Comparison of ENCODE assay signal across 17 mouse cellular contexts in the genomic region with DNA sequence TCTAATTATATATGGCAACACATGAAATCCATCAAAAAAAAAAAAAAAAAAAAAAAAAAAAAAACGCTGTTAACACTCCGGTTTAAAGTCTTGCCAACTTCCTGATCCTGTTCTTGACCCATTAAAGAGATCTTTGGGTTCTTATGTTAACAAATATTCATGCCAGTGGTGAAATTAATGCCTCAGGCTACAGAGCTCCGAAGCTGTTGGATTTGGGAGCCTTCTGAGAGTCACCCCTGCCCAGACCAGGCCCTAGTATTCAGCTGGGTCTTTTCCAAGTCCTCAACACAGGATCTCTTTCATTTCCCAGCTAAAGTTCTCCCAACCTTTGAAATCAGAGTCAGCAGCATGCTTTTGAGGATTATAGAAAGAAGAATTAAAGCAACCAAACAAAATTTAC. TPM values are rescaled to one million over a fixed set of nuclear protein-coding genes. Genes with fewer than 3 reads are reported as not detected.
A peak's percentile ranks its signal among the peaks of the same experiment; 100 is the strongest.
DNase-seq lines count a peak whose midpoint lies in the region; ATAC-seq lines count a peak whose summit lies in the region.
"Had no signal": no experiment of that assay in that cellular context is flagged by ENCODE, and none has a peak within 500 bp of the region (broad histone marks: within the 10 kb centered on the region; RNA-seq: fewer than 3 reads in every experiment).

No protein-coding gene starts in this region.

- ATAC-seq in kidney, embryonic 16.5 days (ENCODE audit: low FRiP score, low TSS enrichment): no peak
- ATAC-seq in neural tube, embryonic 11.5 days (ENCODE audit: insufficient read depth, low FRiP score, low TSS enrichment): no peak
- no peak for ATAC-seq in neural tube, embryonic 15.5 days (ENCODE audit: low FRiP score)
- no peak for ATAC-seq in forebrain, embryonic 16.5 days

- H3K9ac ChIP-seq in kidney, embryonic 16.5 days (replicated peaks; ENCODE audit: low read length): no peak overlapping the region
- H3K9ac ChIP-seq in neural tube, embryonic 11.5 days (ENCODE audit: low read length): no peak overlapping the region
- no peak overlapping the region for H3K9ac ChIP-seq in neural tube, embryonic 15.5 days (replicated peaks)
- H3K9ac ChIP-seq in forebrain, embryonic 16.5 days (replicated peaks; ENCODE audit: low read depth, low read length): no peak overlapping the region
- H3K9ac ChIP-seq: hindbrain, embryonic 12.5 days; intestine, embryonic 15.5 days; liver, embryonic 15.5 days had no signal

- no peak overlapping the region for H3K27ac ChIP-seq in heart, embryonic 10.5 days
- H3K27ac ChIP-seq in kidney, embryonic 16.5 days (ENCODE audit: low read length): peak overlapping the region; percentile 87
- peak overlapping the region; percentile 85; the same call in 1 of the 2 replicates for H3K27ac ChIP-seq in neural tube, embryonic 11.5 days (ENCODE audit: low read depth, low read length)
- H3K27ac ChIP-seq in neural tube, embryonic 15.5 days (replicated peaks): no peak overlapping the region; the same call in 1 of the 2 replicates
- H3K27ac ChIP-seq in forebrain, embryonic 16.5 days (ENCODE audit: low read length): no peak overlapping the region
- H3K27ac ChIP-seq: liver, embryonic 15.5 days had no signal

- DNase-seq in heart, adult 11 months: peak; percentile 83
- no peak for DNase-seq in heart, embryonic 10.5 days (ENCODE audit: low spot score)
- DNase-seq in kidney, adult 18-20 months: no peak
- no peak for DNase-seq in neural tube, embryonic 11.5 days (ENCODE audit: low spot score)
- DNase-seq in gastrocnemius, postnatal 4 days (ENCODE audit: low spot score in 2 of 2): no peak
- DNase-seq: cerebellum, postnatal 10 days; layer of hippocampus, postnatal 36 days; left cerebral cortex, postnatal 4 days had no signal

- WGBS in heart, embryonic 10.5 days: 69% methylated on average over 3 of the region's 3 CpGs
- 45% methylated on average over 3 of the region's 3 CpGs for WGBS in kidney, embryonic 16.5 days
- 55% methylated on average over 3 of the region's 3 CpGs for WGBS in neural tube, embryonic 11.5 days
- WGBS in neural tube, embryonic 15.5 days: 59% methylated on average over 3 of the region's 3 CpGs
- 57% methylated on average over 3 of the region's 3 CpGs for WGBS in forebrain, embryonic 16.5 days

- H3K27me3 ChIP-seq in heart, embryonic 10.5 days (ENCODE audit: insufficient read depth, poor library complexity, severe bottlenecking): peaks cover 16% of the 10 kb centered on the region; the same call in 1 of the 2 replicates
- no peaks in the 10 kb centered on the region for H3K27me3 ChIP-seq in kidney, embryonic 16.5 days (ENCODE audit: insufficient read depth, low read length)
- no peaks in the 10 kb centered on the region for H3K27me3 ChIP-seq in neural tube, embryonic 11.5 days (ENCODE audit: control insufficient read depth, insufficient read depth, low read length)
- H3K27me3 ChIP-seq in neural tube, embryonic 15.5 days (replicated peaks): no peaks in the 10 kb centered on the region
- H3K27me3 ChIP-seq in forebrain, embryonic 16.5 days (replicated peaks; ENCODE audit: control insufficient read depth, insufficient read depth, low read length): peaks cover 3% of the 10 kb centered on the region; the same call in 1 of the 2 replicates
- H3K27me3 ChIP-seq: intestine, embryonic 15.5 days had no signal

- 0 out of 2 replicates have a peak, but pooled peaks cover 2% of the 10 kb centered on the region for H3K36me3 ChIP-seq in heart, embryonic 10.5 days
- H3K36me3 ChIP-seq in kidney, embryonic 16.5 days (ENCODE audit: insufficient read depth, low read length): peaks cover 3% of the 10 kb centered on the region; the same call in 1 of the 2 replicates
- 0 out of 2 replicates have a peak, but pooled peaks cover 2% of the 10 kb centered on the region for H3K36me3 ChIP-seq in neural tube, embryonic 11.5 days (ENCODE audit: control insufficient read depth, insufficient read depth, low read length)
- H3K36me3 ChIP-seq in neural tube, embryonic 15.5 days: no peaks in the 10 kb centered on the region
- no peaks in the 10 kb centered on the region for H3K36me3 ChIP-seq in forebrain, embryonic 16.5 days (ENCODE audit: control insufficient read depth, insufficient read depth)
- H3K36me3 ChIP-seq: hindbrain, embryonic 12.5 days; intestine, embryonic 15.5 days; liver, embryonic 15.5 days; midbrain, embryonic 10.5 days had no signal

- H3K4me1 ChIP-seq in heart, embryonic 10.5 days: peaks cover 44% of the 10 kb centered on the region
- H3K4me1 ChIP-seq in kidney, embryonic 16.5 days (ENCODE audit: insufficient read depth, low read length): peaks cover 56% of the 10 kb centered on the region
- H3K4me1 ChIP-seq in neural tube, embryonic 11.5 days (ENCODE audit: control insufficient read depth, insufficient read depth, low read length): peaks cover 75% of the 10 kb centered on the region
- H3K4me1 ChIP-seq in neural tube, embryonic 15.5 days: peaks cover 68% of the 10 kb centered on the region
- H3K4me1 ChIP-seq in forebrain, embryonic 16.5 days (replicated peaks; ENCODE audit: control insufficient read depth, insufficient read depth, low read length): peaks cover 21% of the 10 kb centered on the region

- H3K4me3 ChIP-seq in heart, embryonic 10.5 days: no peak overlapping the region
- H3K4me3 ChIP-seq in kidney, embryonic 16.5 days (ENCODE audit: low read length): no peak overlapping the region
- no peak overlapping the region for H3K4me3 ChIP-seq in neural tube, embryonic 11.5 days (ENCODE audit: low read depth, low read length)
- H3K4me3 ChIP-seq in neural tube, embryonic 15.5 days (replicated peaks): no peak overlapping the region
- H3K4me3 ChIP-seq in forebrain, embryonic 16.5 days (replicated peaks; ENCODE audit: low read length): no peak overlapping the region
- H3K4me3 ChIP-seq: hindbrain, embryonic 12.5 days; intestine, embryonic 15.5 days; liver, embryonic 15.5 days had no signal

- H3K4me2 ChIP-seq in kidney, embryonic 16.5 days (replicated peaks; ENCODE audit: low read depth, low read length): no peak overlapping the region
- no peak overlapping the region for H3K4me2 ChIP-seq in neural tube, embryonic 11.5 days (ENCODE audit: low read depth)
- H3K4me2 ChIP-seq in neural tube, embryonic 15.5 days: no peak overlapping the region
- no peak overlapping the region for H3K4me2 ChIP-seq in forebrain, embryonic 16.5 days (ENCODE audit: low read length)
- H3K4me2 ChIP-seq: hindbrain, embryonic 12.5 days; liver, embryonic 15.5 days had no signal

- H3K9me3 ChIP-seq in heart, embryonic 10.5 days: no peaks in the 10 kb centered on the region
- H3K9me3 ChIP-seq in kidney, embryonic 16.5 days (ENCODE audit: low read length): no peaks in the 10 kb centered on the region
- H3K9me3 ChIP-seq in neural tube, embryonic 11.5 days (ENCODE audit: control insufficient read depth, low read length): no peaks in the 10 kb centered on the region; the same call in 1 of the 2 replicates
- H3K9me3 ChIP-seq in neural tube, embryonic 15.5 days (replicated peaks): no peaks in the 10 kb centered on the region
- no peaks in the 10 kb centered on the region for H3K9me3 ChIP-seq in forebrain, embryonic 16.5 days (ENCODE audit: control insufficient read depth, low read length)
- H3K9me3 ChIP-seq: hindbrain, embryonic 12.5 days; intestine, embryonic 15.5 days; liver, embryonic 15.5 days; midbrain, embryonic 10.5 days had no signal

RNA-seq across cellular contexts. Expression of a gene that starts 7.8 kb away (rescaled TPM):
- polyA plus RNA-seq in heart, embryonic 10.5 days (2016; fragmentation: Nextera tagmentation; extraction: Ambion mirVana): 25.6 and 46.6 TPM in 2 replicates
- 104 and 106 TPM in 2 replicates for polyA plus RNA-seq in kidney, embryonic 16.5 days (2015; fragmentation: Nextera tagmentation; extraction: Ambion mirVana)
- polyA plus RNA-seq in neural tube, embryonic 11.5 days (2014; fragmentation: Nextera tagmentation; extraction: Ambion mirVana): 188 and 194 TPM in 2 replicates
- 67.5 and 74.8 TPM in 2 replicates for polyA plus RNA-seq in neural tube, embryonic 15.5 days (2015; fragmentation: Nextera tagmentation; extraction: Ambion mirVana)
- 37.3 and 40.7 TPM in 2 replicates for polyA plus RNA-seq in forebrain, embryonic 16.5 days (2015; fragmentation: Nextera tagmentation; extraction: Ambion mirVana)
- 10 to 100 TPM; 11.8 to 13.7 TPM for total RNA-seq in gastrocnemius, postnatal 4 days (2021)
- total RNA-seq: monocyte, adult 5-6 weeks had no signal

RNA-seq across cellular contexts. Expression of a gene that starts 55.4 kb away (rescaled TPM):
- polyA plus RNA-seq in heart, embryonic 10.5 days (2016; fragmentation: Nextera tagmentation; extraction: Ambion mirVana): 0.60 and 1.9 TPM in 2 replicates
- polyA plus RNA-seq in kidney, embryonic 16.5 days (2015; fragmentation: Nextera tagmentation; extraction: Ambion mirVana): 0.59 TPM in 1 of 2 replicates, not detected in the other
- polyA plus RNA-seq in neural tube, embryonic 11.5 days (2014; fragmentation: Nextera tagmentation; extraction: Ambion mirVana): 2.3 and 2.5 TPM in 2 replicates
- 1.4 and 1.8 TPM in 2 replicates for polyA plus RNA-seq in neural tube, embryonic 15.5 days (2015; fragmentation: Nextera tagmentation; extraction: Ambion mirVana)
- polyA plus RNA-seq in forebrain, embryonic 16.5 days (2015; fragmentation: Nextera tagmentation; extraction: Ambion mirVana): not detected in 2 replicates
- total RNA-seq in gastrocnemius, postnatal 4 days (2021): under 1 TPM in 1 of 2 experiments, not detected in 1; 0.59 TPM
- total RNA-seq: granulocyte monocyte progenitor cell, adult 5-6 weeks; layer of hippocampus, postnatal 36 days; left cerebral cortex, postnatal 4 days; monocyte, adult 5-6 weeks had no signal

Comparison
In these comparisons a context has a peak if more than half of its experiments do, and no peak if none do; other contexts are left out.
1. H3K27ac ChIP-seq: peak in kidney, embryonic 16.5 days (single experiment) and neural tube, embryonic 11.5 days (single experiment); none in heart, embryonic 10.5 days (single experiment), neural tube, embryonic 15.5 days (single experiment) and forebrain, embryonic 16.5 days (single experiment).